Mouse (Mus musculus) right cerebral cortex, postnatal 25 days (tissue): ENCODE data around the gene Prkrip1.

Experiments used
- DNase-seq: peaks from one replicate; pipeline ENCODE4 v3.0.0; 2022

Prkrip1 gene

GRCm38 (mm10) chr5:136198474-136199391 lies at the start of gene Prkrip1:
Prkrip1 (minus strand) TSS chr5:136198963.
- peak; percentile 91 for DNase-seq

- no peak for DNase-seq
These were observed 49.7 kb upstream of the Prkrip1 start for GRCm38 (mm10) chr5:136248441-136248840.

GRCm38 (mm10) chr5:136246452-136246838 lies 47.7 kb upstream of the Prkrip1 start, which contains the start of gene Sh2b2:
Sh2b2 (minus strand) TSS chr5:136246556.
- no peak for DNase-seq

GRCm38 (mm10) chr5:136245541-136246451 lies 47.0 kb upstream of the Prkrip1 start:
- DNase-seq: no peak

- peak; percentile 89 for DNase-seq
These were observed 46.2 kb upstream of the Prkrip1 start for GRCm38 (mm10) chr5:136244762-136245540.

- DNase-seq: peak; percentile 41
These were observed 45.3 kb upstream of the Prkrip1 start for GRCm38 (mm10) chr5:136243851-136244761.

GRCm38 (mm10) chr5:136241161-136241560 lies 42.4 kb upstream of the Prkrip1 start:
- DNase-seq: no peak

GRCm38 (mm10) chr5:136240381-136240780 lies 41.6 kb upstream of the Prkrip1 start:
- DNase-seq: no peak

- no peak for DNase-seq
These were observed 38.8 kb upstream of the Prkrip1 start for GRCm38 (mm10) chr5:136237607-136238006.

GRCm38 (mm10) chr5:136236611-136237010 lies 37.8 kb upstream of the Prkrip1 start:
- DNase-seq: no peak

- no peak for DNase-seq
These were observed 31.7 kb upstream of the Prkrip1 start for GRCm38 (mm10) chr5:136230348-136231035.

GRCm38 (mm10) chr5:136226246-136226876 lies 27.6 kb upstream of the Prkrip1 start:
- no peak for DNase-seq

- no peak for DNase-seq
These were observed 19.8 kb upstream of the Prkrip1 start for GRCm38 (mm10) chr5:136218585-136218984.

- DNase-seq: no peak
These were observed 19.2 kb upstream of the Prkrip1 start for GRCm38 (mm10) chr5:136217932-136218381.

- no peak for DNase-seq
These were observed 18.4 kb upstream of the Prkrip1 start for GRCm38 (mm10) chr5:136217004-136217665.

- DNase-seq: no peak
These were observed 17.2 kb upstream of the Prkrip1 start for GRCm38 (mm10) chr5:136215958-136216357.

GRCm38 (mm10) chr5:136215211-136215610 lies 16.4 kb upstream of the Prkrip1 start:
- no peak for DNase-seq

GRCm38 (mm10) chr5:136213716-136214115 lies 15.0 kb upstream of the Prkrip1 start:
- no peak for DNase-seq

GRCm38 (mm10) chr5:136212716-136213115 lies 14.0 kb upstream of the Prkrip1 start:
- DNase-seq: no peak
